Mouse (Mus musculus) liver, postnatal 0 days (tissue): Measurements from ENCODE around the gene Abhd14b. TPM values are rescaled to one million over a fixed set of nuclear protein-coding genes. Genes with fewer than 3 reads are reported as not detected.

Experiments used
- ATAC-seq: fragments of 200-750 bp; cut with Nextera tagmentation; 2 replicates; pipeline ENCODE4 v1.8.0; 2017; ENCODE audit warnings: mild to moderate bottlenecking, moderate library complexity
- DNase-seq: peaks from one replicate; pipeline ENCODE4 v3.0.0-alpha.2; 2016
- H3K27ac ChIP-seq: fragments of 300-500 bp; sonication (generic); 2 replicates; pipeline ENCODE4 v1.5.1; 2014; ENCODE audit warnings: antibody characterized with exemption, moderate library complexity, mild to moderate bottlenecking, low read depth
- H3K27me3 ChIP-seq: fragments of 300-500 bp; sonication (generic); 2 replicates; pipeline ENCODE4 v1.6.1; 2014; ENCODE audit warnings: low read length, control low read depth, mixed read lengths; ENCODE audit not compliant: insufficient read depth
- H3K36me3 ChIP-seq: fragments of 300-500 bp; sonication (generic); replicated peaks from 2 replicates; pipeline ENCODE4 v1.6.1; 2014; ENCODE audit warnings: mild to moderate bottlenecking, control low read depth, low read length, moderate library complexity, mixed read lengths; ENCODE audit not compliant: insufficient read depth
- H3K4me1 ChIP-seq: fragments of 300-500 bp; sonication (generic); 2 replicates; pipeline ENCODE4 v1.6.1; 2014; ENCODE audit warnings: antibody characterized with exemption, mild to moderate bottlenecking, control low read depth; ENCODE audit not compliant: insufficient read depth
- H3K4me2 ChIP-seq: fragments of 300-500 bp; sonication (generic); 2 replicates; pipeline ENCODE4 v1.6.1; 2014; ENCODE audit warnings: low read depth, mild to moderate bottlenecking, low read length, moderate library complexity, mixed read lengths
- H3K4me3 ChIP-seq: fragments of 300-500 bp; sonication (generic); 2 replicates; pipeline ENCODE4 v1.5.1; 2014; ENCODE audit warnings: low read depth, low read length
- H3K9ac ChIP-seq: fragments of 300-500 bp; sonication (generic); replicated peaks from 2 replicates; pipeline ENCODE4 v1.6.1; 2014; ENCODE audit warnings: mild to moderate bottlenecking, moderate library complexity
- H3K9me3 ChIP-seq: fragments of 300-500 bp; sonication (generic); 2 replicates; pipeline ENCODE4 v1.6.1; 2016; ENCODE audit warnings: mild to moderate bottlenecking, control low read depth, low read length, mixed read lengths
- CTCF ChIP-seq: sonication (generic); IDR thresholded peaks from 2 replicates; pipeline ENCODE4 v1.5.1; 2016; ENCODE audit warnings: antibody characterized with exemption, low read depth
- EP300 ChIP-seq: IDR thresholded peaks from 2 replicates; pipeline ENCODE4 v1.6.1; 2016; ENCODE audit warnings: antibody characterized with exemption, low read depth, mild to moderate bottlenecking
- WGBS: fragments of 180-500 bp; shearing (Covaris S2); extraction: QIAGEN DNeasy Blood & Tissue Kit; methylation state at CpG from one replicate; pipeline ENCODE4 v1.1.7; 2014; ENCODE audit not compliant: insufficient replicate concordance; 5-methylcytosine and 5-hydroxymethylcytosine counted together
- polyA plus RNA-seq: library from polyadenylated mRNA; unstranded; fragments of >200 nt; fragmentation: Nextera tagmentation; extraction: Ambion mirVana; gene quantifications from 2 replicates; pipeline ENCODE4 v1.2.1, GENCODE M21; 2015

Gene Abhd14b
- polyA plus RNA-seq, 1 experiment from 2014 or later, result 41.4 TPM

- H3K9me3 ChIP-seq, result no peaks in the 10 kb centered on the region
- no peaks in the 10 kb centered on the region for H3K27me3 ChIP-seq
- no peak within 1 kb of the TSS for H3K4me2 ChIP-seq
- DNase-seq (no peak), ATAC-seq (no peak)
- H3K9ac ChIP-seq, result no peak within 1 kb of the TSS
- no peaks in the 10 kb centered on the region for H3K4me1 ChIP-seq
- TF ChIP-seq CTCF (no peak), EP300 (no peak)
- no peak within 1 kb of the TSS for H3K27ac ChIP-seq
- WGBS, result 92% methylated on average over 6 of the region's 6 CpGs
- H3K36me3 ChIP-seq, result no peaks in the 10 kb centered on the region
- H3K4me3 ChIP-seq, result no peak within 1 kb of the TSS
These were observed 52.4 kb downstream of the Abhd14b start, which contains the start of gene Iqcf1 for GRCm38 (mm10) chr9:106499667-106500066. Gene Iqcf1 (plus strand): TSS chr9:106499967.

- no peak for ATAC-seq
- TF ChIP-seq CTCF, result no peak
- Histone ChIP-seq H3K9ac (no peak overlapping the region), H3K4me3 (no peak overlapping the region), H3K27ac (no peak overlapping the region), H3K4me1 (no peaks in the 10 kb centered on the region), H3K9me3 (no peaks in the 10 kb centered on the region), H3K4me2 (no peak overlapping the region), H3K36me3 (no peaks in the 10 kb centered on the region), H3K27me3 (no peaks in the 10 kb centered on the region)
- 81% methylated on average over 22 of the region's 22 CpGs for WGBS
- no peak for DNase-seq
These were observed 54.6 kb downstream of the Abhd14b start for GRCm38 (mm10) chr9:106501846-106502245.

Other genes starting within 250 kb of the Abhd14b start
- gene Ppm1m, start 247.7 kb upstream of the Abhd14b start, polyA plus RNA-seq, result 11.0 and 11.1 TPM in 2 replicates
- 22.4 and 23.0 TPM in 2 replicates for gene Twf2, start 244.4 kb upstream of the Abhd14b start, polyA plus RNA-seq
- gene Tlr9, start 224.9 kb upstream of the Abhd14b start, polyA plus RNA-seq, result 0.07 and 0.16 TPM in 2 replicates
- gene Alas1, start 198.8 kb upstream of the Abhd14b start, polyA plus RNA-seq, result 131 and 146 TPM in 2 replicates
- 13.0 and 14.5 TPM in 2 replicates for gene Poc1a, start 166.4 kb upstream of the Abhd14b start, polyA plus RNA-seq
- 3.4 TPM in 2 replicates for gene Dusp7, start 78.8 kb upstream of the Abhd14b start, polyA plus RNA-seq
- 483 and 486 TPM in 2 replicates for gene Rpl29, start 18.0 kb upstream of the Abhd14b start, polyA plus RNA-seq
- 30.4 and 38.7 TPM in 2 replicates for gene Acy1, start 9.1 kb upstream of the Abhd14b start, polyA plus RNA-seq
- 15.8 and 16.2 TPM in 2 replicates for gene Abhd14a, start 219 bp downstream of the Abhd14b start, polyA plus RNA-seq
- gene Pcbp4, start 5.8 kb downstream of the Abhd14b start, polyA plus RNA-seq, result 4.9 and 6.1 TPM in 2 replicates
- gene Gpr62, start 18.5 kb downstream of the Abhd14b start, polyA plus RNA-seq, result not detected in 2 replicates
- gene Rrp9, start 28.5 kb downstream of the Abhd14b start, polyA plus RNA-seq, result 12.3 and 14.5 TPM in 2 replicates
- 1.6 and 1.9 TPM in 2 replicates for gene Parp3, start 29.5 kb downstream of the Abhd14b start, polyA plus RNA-seq
- not detected in 2 replicates for gene Iqcf1, start 52.5 kb downstream of the Abhd14b start, polyA plus RNA-seq
- gene Iqcf5, start 67.1 kb downstream of the Abhd14b start, polyA plus RNA-seq, result not detected in 2 replicates
- not detected in 2 replicates for gene Iqcf3, start 114.2 kb downstream of the Abhd14b start, polyA plus RNA-seq
- gene Iqcf4, start 123.5 kb downstream of the Abhd14b start, polyA plus RNA-seq, result not detected in 2 replicates
- gene Iqcf6, start 179.1 kb downstream of the Abhd14b start, polyA plus RNA-seq, result not detected in 2 replicates
- gene Grm2, start 208.6 kb downstream of the Abhd14b start, polyA plus RNA-seq, result not detected in 2 replicates
- gene Tex264, start 238.5 kb downstream of the Abhd14b start, polyA plus RNA-seq, result 25.6 and 33.1 TPM in 2 replicates